23 mouse cellular contexts compared by ENCODE assay signal in genomic region chr11:36309317-36309716, GRCm38 (mm10).
"Had no signal": no experiment of that assay in that cellular context is flagged by ENCODE, and none has a peak within 500 bp of the region (broad histone marks: within the 10 kb centered on the region; RNA-seq: fewer than 3 reads in every experiment).

No protein-coding gene starts in this region.

- H3K27me3 ChIP-seq: heart, embryonic 12.5 days; hindbrain, embryonic 12.5 days; kidney, embryonic 15.5 days; limb, embryonic 13.5 days; limb, embryonic 15.5 days; liver, embryonic 12.5 days had no signal

- H3K4me2 ChIP-seq: heart, embryonic 12.5 days; hindbrain, embryonic 12.5 days; kidney, embryonic 15.5 days; limb, embryonic 13.5 days; limb, embryonic 15.5 days; liver, embryonic 12.5 days had no signal

- H3K4me1 ChIP-seq: liver, embryonic 12.5 days had no signal

- DNase-seq: forebrain, postnatal 0 days; gastrocnemius, postnatal 14 days; gastrocnemius, postnatal 36 days; heart, adult 18-20 months; heart, postnatal 10 days; kidney, adult 11 months; kidney, adult 2 months; kidney, adult 9 months; kidney, postnatal 14 days; kidney, postnatal 36 days; layer of hippocampus, adult 9-11 months; layer of hippocampus, postnatal 36 days; left cerebral cortex, postnatal 4 days had no signal

- ATAC-seq: forebrain, postnatal 0 days; hindbrain, embryonic 16.5 days; intestine, embryonic 16.5 days; liver, embryonic 12.5 days had no signal

- H3K9ac ChIP-seq: forebrain, postnatal 0 days; heart, embryonic 12.5 days; hindbrain, embryonic 12.5 days; kidney, embryonic 15.5 days; limb, embryonic 13.5 days; limb, embryonic 15.5 days; liver, embryonic 12.5 days; liver, embryonic 14.5 days had no signal

- H3K9me3 ChIP-seq: heart, embryonic 12.5 days; hindbrain, embryonic 12.5 days; kidney, embryonic 15.5 days; limb, embryonic 13.5 days; limb, embryonic 15.5 days; liver, embryonic 12.5 days had no signal

- H3K4me3 ChIP-seq: heart, embryonic 12.5 days; hindbrain, embryonic 12.5 days; kidney, embryonic 15.5 days; limb, embryonic 13.5 days; limb, embryonic 15.5 days; liver, embryonic 12.5 days had no signal

- H3K36me3 ChIP-seq: heart, embryonic 12.5 days; hindbrain, embryonic 12.5 days; kidney, embryonic 15.5 days; limb, embryonic 13.5 days; limb, embryonic 15.5 days; liver, embryonic 12.5 days had no signal

- H3K27ac ChIP-seq: hindbrain, embryonic 12.5 days; kidney, embryonic 15.5 days; kidney, postnatal 0 days; limb, embryonic 13.5 days; limb, embryonic 15.5 days; liver, embryonic 12.5 days; liver, embryonic 14.5 days had no signal
